Mouse (Mus musculus) kidney, adult 2 months (tissue): ENCODE results near the gene Cacna1c.

ENCODE experiments used
- CTCF ChIP-seq: fragments of 200-500 bp; conservative IDR thresholded peaks from 2 replicates; pipeline ENCODE4 v1.5.1; 2011; ENCODE audit warnings: low read depth, mild to moderate bottlenecking, control low read depth, low read length, moderate library complexity, mixed read lengths; ENCODE audit not compliant: insufficient read depth, insufficient read length
- POLR2A ChIP-seq: fragments of 200-500 bp; IDR thresholded peaks from one replicate; pipeline ENCODE4 v1.6.1; 2011; ENCODE audit warnings: low read depth, low read length, control low read depth

DNA sequence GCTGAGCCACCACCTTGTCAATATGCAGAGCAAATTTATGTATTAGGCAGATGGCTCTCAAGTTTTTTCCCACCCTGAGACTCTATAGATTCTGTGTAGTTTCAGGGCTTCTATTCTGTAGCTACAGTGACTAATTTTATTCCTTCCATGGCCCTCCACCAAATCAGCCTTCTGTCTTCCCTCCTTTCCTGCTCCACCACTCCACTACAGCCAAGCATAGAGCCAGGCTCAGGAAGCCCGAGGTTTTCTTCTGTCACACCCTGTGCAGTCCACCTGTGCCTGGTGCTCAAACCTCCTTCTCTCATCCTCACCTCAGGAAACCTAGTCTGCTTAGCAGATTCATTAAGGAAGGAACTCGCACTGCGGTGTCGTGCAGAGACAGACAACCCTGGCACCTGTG is 51.1 kb downstream of the Cacna1c start:
- TF ChIP-seq POLR2A (no peak), CTCF (no peak)
